In the genomic region with DNA sequence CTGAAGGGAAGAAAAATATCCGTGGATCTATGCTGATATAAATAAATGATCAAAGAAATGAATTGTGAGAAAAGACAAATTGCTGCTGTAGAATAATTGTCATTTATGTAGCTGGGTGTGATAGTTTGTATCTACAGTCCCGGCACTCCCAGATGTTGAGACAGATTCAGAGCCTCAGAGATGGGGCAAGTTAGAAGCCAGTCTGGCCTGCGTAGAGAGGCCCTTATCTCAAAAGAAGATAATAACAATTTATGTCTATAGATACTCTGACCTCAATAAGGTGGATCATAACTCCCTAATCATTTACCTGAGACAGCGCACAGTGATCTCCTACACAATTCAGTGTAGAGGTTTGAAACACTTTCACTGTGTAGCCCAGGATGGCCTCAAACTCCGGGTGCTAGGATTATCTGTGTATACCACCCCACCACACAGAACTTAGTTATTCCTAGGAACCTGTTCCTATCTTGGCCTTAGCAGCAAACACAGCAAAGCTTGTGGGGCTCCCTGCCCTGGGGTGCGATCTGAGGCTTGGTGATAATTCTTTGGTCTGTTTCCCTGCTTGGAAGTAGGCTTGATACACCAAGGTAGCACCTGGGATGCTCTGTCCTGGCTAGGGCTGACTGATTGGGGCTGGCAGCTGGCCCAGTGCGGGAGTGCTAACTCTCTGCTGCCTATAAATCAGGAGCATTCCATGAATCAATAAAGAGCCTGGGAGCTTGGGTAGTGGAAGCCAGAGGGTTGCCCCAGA, we compare ENCODE assay signal across 23 mouse cellular contexts. TPM values are rescaled to one million over a fixed set of nuclear protein-coding genes. Genes with fewer than 3 reads are reported as not detected.
DNase-seq lines count a peak whose midpoint lies in the region; ATAC-seq and TF ChIP-seq lines count a peak whose summit lies in the region.
"Had no signal": no experiment of that assay in that cellular context is flagged by ENCODE, and none has a peak within 500 bp of the region (broad histone marks: within the 10 kb centered on the region; RNA-seq: fewer than 3 reads in every experiment).

No protein-coding gene starts in this region.

- H3K4me2 ChIP-seq in stomach, embryonic 15.5 days: no peak overlapping the region
- H3K4me2 ChIP-seq in stomach, postnatal 0 days (replicated peaks; ENCODE audit: low read depth): no peak overlapping the region
- peak overlapping the region; percentile 19 for H3K4me2 ChIP-seq in liver, embryonic 13.5 days
- H3K4me2 ChIP-seq: forebrain, embryonic 13.5 days; limb, embryonic 13.5 days; neural tube, embryonic 13.5 days had no signal

- no peak for TF ChIP-seq CTCF in stomach, postnatal 0 days (IDR thresholded peaks at IDR 0.05; ENCODE audit: low read depth)
- TF ChIP-seq CTCF in small intestine, adult 2 months (IDR thresholded peaks at IDR 0.05; ENCODE audit: extremely low read depth, insufficient read length, insufficient replicate concordance, low read depth, low read length): no peak

- ATAC-seq in stomach, embryonic 15.5 days (ENCODE audit: insufficient read depth, low FRiP score, low read depth): peak; percentile 82
- ATAC-seq in stomach, postnatal 0 days (ENCODE audit: low FRiP score, low TSS enrichment): no peak
- peak; percentile 91 for ATAC-seq in liver, embryonic 13.5 days (ENCODE audit: low read depth)
- ATAC-seq: forebrain, embryonic 13.5 days; hindbrain, postnatal 0 days had no signal

- H3K27me3 ChIP-seq in heart, embryonic 10.5 days (ENCODE audit: insufficient read depth, poor library complexity, severe bottlenecking): no peaks in the 10 kb centered on the region
- H3K27me3 ChIP-seq in stomach, embryonic 15.5 days (replicated peaks): no peaks in the 10 kb centered on the region
- no peaks in the 10 kb centered on the region for H3K27me3 ChIP-seq in stomach, postnatal 0 days (ENCODE audit: control insufficient read depth, insufficient read depth, low read length)
- H3K27me3 ChIP-seq in liver, embryonic 13.5 days: no peaks in the 10 kb centered on the region
- no peaks in the 10 kb centered on the region for H3K27me3 ChIP-seq in small intestine, adult 2 months (ENCODE audit: control insufficient read depth, insufficient read depth, low read length)
- H3K27me3 ChIP-seq: forebrain, embryonic 13.5 days; limb, embryonic 13.5 days; neural tube, embryonic 13.5 days had no signal

- H3K27ac ChIP-seq in heart, embryonic 10.5 days: no peak overlapping the region
- H3K27ac ChIP-seq in stomach, embryonic 15.5 days: no peak overlapping the region
- no peak overlapping the region for H3K27ac ChIP-seq in stomach, postnatal 0 days (replicated peaks)
- peak overlapping the region; percentile 85 for H3K27ac ChIP-seq in liver, embryonic 13.5 days
- H3K27ac ChIP-seq in small intestine, adult 2 months (ENCODE audit: insufficient read depth, low read depth, low read length): peak overlapping the region; percentile 76
- H3K27ac ChIP-seq: embryonic facial prominence, embryonic 10.5 days; forebrain, embryonic 13.5 days; heart, adult 2 months; hindbrain, embryonic 10.5 days; hindbrain, postnatal 0 days; limb, embryonic 13.5 days; neural tube, embryonic 13.5 days had no signal

- H3K4me3 ChIP-seq in heart, embryonic 10.5 days: no peak overlapping the region
- no peak overlapping the region for H3K4me3 ChIP-seq in stomach, embryonic 15.5 days (replicated peaks)
- no peak overlapping the region for H3K4me3 ChIP-seq in stomach, postnatal 0 days (ENCODE audit: low read depth, low read length)
- H3K4me3 ChIP-seq in liver, embryonic 13.5 days (replicated peaks): no peak overlapping the region
- no peak overlapping the region for H3K4me3 ChIP-seq in small intestine, adult 2 months (ENCODE audit: low read depth, low read length)
- H3K4me3 ChIP-seq: embryonic facial prominence, embryonic 10.5 days; forebrain, embryonic 13.5 days; heart, adult 2 months; hindbrain, embryonic 10.5 days; limb, embryonic 13.5 days; neural tube, embryonic 13.5 days had no signal

- H3K4me1 ChIP-seq in heart, embryonic 10.5 days: 0 out of 2 replicates have a peak, but pooled peaks cover 7% of the 10 kb centered on the region
- no peaks in the 10 kb centered on the region for H3K4me1 ChIP-seq in stomach, embryonic 15.5 days
- H3K4me1 ChIP-seq in stomach, postnatal 0 days (replicated peaks; ENCODE audit: control insufficient read depth, insufficient read depth): no peaks in the 10 kb centered on the region
- peaks cover 69% of the 10 kb centered on the region for H3K4me1 ChIP-seq in liver, embryonic 13.5 days (replicated peaks)
- H3K4me1 ChIP-seq in small intestine, adult 2 months (ENCODE audit: control insufficient read depth, insufficient read depth, insufficient read length, low read length): peaks cover 33% of the 10 kb centered on the region
- H3K4me1 ChIP-seq: forebrain, embryonic 13.5 days; hindbrain, embryonic 10.5 days; limb, embryonic 13.5 days had no signal

- H3K9me3 ChIP-seq in heart, embryonic 10.5 days: no peaks in the 10 kb centered on the region
- no peaks in the 10 kb centered on the region for H3K9me3 ChIP-seq in stomach, embryonic 15.5 days
- H3K9me3 ChIP-seq in stomach, postnatal 0 days (ENCODE audit: control insufficient read depth, low read length): no peaks in the 10 kb centered on the region
- H3K9me3 ChIP-seq in liver, embryonic 13.5 days (replicated peaks): no peaks in the 10 kb centered on the region
- H3K9me3 ChIP-seq: embryonic facial prominence, embryonic 10.5 days; forebrain, embryonic 13.5 days; hindbrain, embryonic 10.5 days; limb, embryonic 13.5 days; neural tube, embryonic 13.5 days had no signal

- WGBS in heart, embryonic 10.5 days: 81% methylated on average over 7 of the region's 7 CpGs
- WGBS in stomach, embryonic 15.5 days: 62% methylated on average over 7 of the region's 7 CpGs
- 62% methylated on average over 7 of the region's 7 CpGs for WGBS in stomach, postnatal 0 days
- 31% methylated on average over 7 of the region's 7 CpGs for WGBS in liver, embryonic 13.5 days (ENCODE audit: insufficient replicate concordance)
- 27% methylated on average over 7 of the region's 7 CpGs for WGBS in small intestine, adult 2 months

- no peak for TF ChIP-seq POLR2A in small intestine, adult 2 months (IDR thresholded peaks at IDR 0.05; ENCODE audit: low read depth, low read length)

- DNase-seq in heart, embryonic 10.5 days (ENCODE audit: low spot score): peak; percentile 83
- no peak for DNase-seq in heart, postnatal 25 days (ENCODE audit: low spot score)
- no peak for DNase-seq in stomach, postnatal 0 days (ENCODE audit: low spot score)
- no peak for DNase-seq in liver, embryonic 13.5 days
- DNase-seq in urinary bladder, postnatal 36 days (ENCODE audit: low spot score in 2 of 2): no peak
- no peak for DNase-seq in cerebellum, adult 11 months
- DNase-seq: cerebellum, adult 8-10 months; gastrocnemius, postnatal 10 days; heart, adult 2 months; kidney, adult 8-10 months; midbrain, embryonic 14.5 days; retina, postnatal 1 day; thymus, postnatal 4 days had no signal

- no peak overlapping the region for H3K9ac ChIP-seq in stomach, embryonic 15.5 days
- H3K9ac ChIP-seq in stomach, postnatal 0 days (ENCODE audit: low read length): no peak overlapping the region
- H3K9ac ChIP-seq in liver, embryonic 13.5 days: peak overlapping the region; percentile 18; the same call in 1 of the 2 replicates
- H3K9ac ChIP-seq: forebrain, embryonic 13.5 days; limb, embryonic 13.5 days; neural tube, embryonic 13.5 days had no signal

- no peaks in the 10 kb centered on the region for H3K36me3 ChIP-seq in heart, embryonic 10.5 days
- no peaks in the 10 kb centered on the region for H3K36me3 ChIP-seq in stomach, embryonic 15.5 days
- H3K36me3 ChIP-seq in stomach, postnatal 0 days (ENCODE audit: control insufficient read depth, insufficient read depth, low read length): no peaks in the 10 kb centered on the region
- H3K36me3 ChIP-seq in liver, embryonic 13.5 days: no peaks in the 10 kb centered on the region
- no peaks in the 10 kb centered on the region for H3K36me3 ChIP-seq in small intestine, adult 2 months (ENCODE audit: control insufficient read depth, insufficient read depth, low read length)
- H3K36me3 ChIP-seq: embryonic facial prominence, embryonic 10.5 days; hindbrain, embryonic 10.5 days; limb, embryonic 13.5 days; neural tube, embryonic 13.5 days had no signal

- no peak for TF ChIP-seq EP300 in stomach, postnatal 0 days (optimal IDR thresholded peaks at IDR 0.05)

- intact Hi-C loops in heart, postnatal 25 days (cut with DNase I): no loop called here

RNA-seq across cellular contexts. Expression of a gene that starts 19.4 kb away (rescaled TPM):
- not detected in 2 replicates for polyA plus RNA-seq in heart, embryonic 10.5 days (2016; fragmentation: Nextera tagmentation; extraction: Ambion mirVana)
- not detected for total RNA-seq in heart, postnatal 25 days (2021)
- 0.06 TPM in 2 replicates for polyA plus RNA-seq in stomach, embryonic 15.5 days (2015; fragmentation: Nextera tagmentation; extraction: Ambion mirVana)
- polyA plus RNA-seq in stomach, postnatal 0 days (2015; fragmentation: Nextera tagmentation; extraction: Ambion mirVana): 0.02 TPM in 1 of 2 replicates, not detected in the other
- polyA plus RNA-seq in liver, embryonic 13.5 days (2015; fragmentation: Nextera tagmentation; extraction: Ambion mirVana): 0.03 TPM in 1 of 2 replicates, not detected in the other
- polyA plus RNA-seq in small intestine, adult 2 months (2012; rRNA removed): 0.25 and 0.36 TPM in 2 replicates
- total RNA-seq: heart, adult 2 months had no signal
- polyA plus RNA-seq: embryonic facial prominence, embryonic 10.5 days; forebrain, embryonic 13.5 days; heart, embryonic 16.5 days; hindbrain, embryonic 10.5 days; limb, embryonic 13.5 days; lung, embryonic 16.5 days; midbrain, embryonic 14.5 days; neural tube, embryonic 13.5 days had no signal

RNA-seq across cellular contexts. Expression of a gene that starts 54.9 kb away (rescaled TPM):
- polyA plus RNA-seq in heart, embryonic 10.5 days (2016; fragmentation: Nextera tagmentation; extraction: Ambion mirVana): 45.7 and 50.5 TPM in 2 replicates
- total RNA-seq in heart, postnatal 25 days (2021): 10 to 100 TPM; 20.7 to 20.9 TPM
- polyA plus RNA-seq in stomach, embryonic 15.5 days (2015; fragmentation: Nextera tagmentation; extraction: Ambion mirVana): 43.8 and 48.4 TPM in 2 replicates
- polyA plus RNA-seq in stomach, postnatal 0 days (2015; fragmentation: Nextera tagmentation; extraction: Ambion mirVana): 44.2 and 47.6 TPM in 2 replicates
- 44.1 and 50.4 TPM in 2 replicates for polyA plus RNA-seq in liver, embryonic 13.5 days (2015; fragmentation: Nextera tagmentation; extraction: Ambion mirVana)
- polyA plus RNA-seq in small intestine, adult 2 months (2012; rRNA removed): 13.7 and 40.1 TPM in 2 replicates

Comparison
In these comparisons a context has a peak if more than half of its experiments do, and no peak if none do; other contexts are left out.
1. H3K27ac ChIP-seq: peak in liver, embryonic 13.5 days (single experiment) and small intestine, adult 2 months (single experiment); none in heart, embryonic 10.5 days (single experiment), stomach, embryonic 15.5 days (single experiment) and stomach, postnatal 0 days (single experiment).